Mouse (Mus musculus) hindbrain, postnatal 0 days (tissue): ENCODE results near the gene Sez6l2. TPM values are rescaled to one million over a fixed set of nuclear protein-coding genes. Genes with fewer than 3 reads are reported as not detected.

Experiments used
- ATAC-seq: fragments of 200-750 bp; cut with Nextera tagmentation; 2 replicates; pipeline ENCODE4 v1.8.0; 2017; ENCODE audit warnings: mild to moderate bottlenecking, moderate TSS enrichment, moderate library complexity
- DNase-seq: peaks from one replicate; pipeline ENCODE4 v3.0.0-alpha.2; 2015; ENCODE audit warnings: low spot score
- H3K27ac ChIP-seq: fragments of 300-500 bp; sonication (generic); 2 replicates; pipeline ENCODE4 v1.5.1; 2014; ENCODE audit warnings: mild to moderate bottlenecking
- H3K27me3 ChIP-seq: fragments of 300-500 bp; sonication (generic); 2 replicates; pipeline ENCODE4 v1.6.1; 2014; ENCODE audit warnings: low read length, mixed read lengths; ENCODE audit not compliant: insufficient read depth
- H3K36me3 ChIP-seq: fragments of 300-500 bp; sonication (generic); 2 replicates; pipeline ENCODE4 v1.6.1; 2014; ENCODE audit warnings: low read length, mixed read lengths; ENCODE audit not compliant: insufficient read depth
- H3K4me1 ChIP-seq: fragments of 300-500 bp; sonication (generic); 2 replicates; pipeline ENCODE4 v1.6.1; 2014; ENCODE audit warnings: antibody characterized with exemption, low read length, mixed read lengths; ENCODE audit not compliant: insufficient read depth
- H3K4me2 ChIP-seq: fragments of 300-500 bp; sonication (generic); 2 replicates; pipeline ENCODE4 v1.6.1; 2014; ENCODE audit warnings: low read depth, mild to moderate bottlenecking, low read length, moderate library complexity, mixed read lengths
- H3K4me3 ChIP-seq: fragments of 300-500 bp; sonication (generic); 2 replicates; pipeline ENCODE4 v1.5.1; 2014; ENCODE audit warnings: low read length
- H3K9ac ChIP-seq: fragments of 300-500 bp; sonication (generic); replicated peaks from 2 replicates; pipeline ENCODE4 v1.6.1; 2014; ENCODE audit warnings: mild to moderate bottlenecking, low read length, moderate library complexity, mixed read lengths
- H3K9me3 ChIP-seq: fragments of 300-500 bp; sonication (generic); 2 replicates; pipeline ENCODE4 v1.6.1; 2016; ENCODE audit warnings: low read length, mixed read lengths
- CTCF ChIP-seq: IDR thresholded peaks from 2 replicates; pipeline ENCODE4 v1.5.1; 2016; ENCODE audit warnings: antibody characterized with exemption, control low read depth, low read depth
- WGBS: fragments of 180-500 bp; shearing (Covaris S2); extraction: QIAGEN DNeasy Blood & Tissue Kit; methylation state at CpG from one replicate; pipeline ENCODE4 v1.1.7; 2014; 5-methylcytosine and 5-hydroxymethylcytosine counted together
- polyA plus RNA-seq: library from polyadenylated mRNA; unstranded; fragments of >200 nt; fragmentation: Nextera tagmentation; extraction: Ambion mirVana; gene quantifications from 2 replicates; pipeline ENCODE4 v1.2.1, GENCODE M21; 2015
- total RNA-seq: library from RNA; depleted of rRNA; stranded (reverse); fragments of >200 nt; gene quantifications from 2 replicates; pipeline ENCODE4 v1.2.3, GENCODE M21; 2014

Gene Sez6l2
- total and polyA plus RNA-seq, 2 experiments from 2014 or later, result 66.5 to 253 TPM

GRCm38 (mm10) chr7:126975493-126975892, 25.1 kb downstream of the Sez6l2 start:
- Histone ChIP-seq H3K4me3 (peak overlapping the region; percentile 79), H3K9ac (no peak overlapping the region), H3K36me3 (peaks cover 41% of the 10 kb centered on the region), H3K27me3 (no peaks in the 10 kb centered on the region), H3K9me3 (no peaks in the 10 kb centered on the region), H3K27ac (peak overlapping the region; percentile 98; the same call in 1 of the 2 replicates), H3K4me1 (peaks cover 7% of the 10 kb centered on the region; the same call in 1 of the 2 replicates), H3K4me2 (peak overlapping the region; percentile 88)
- no peak for TF ChIP-seq CTCF
- WGBS, result 10% methylated on average over 8 of the region's 8 CpGs
- no peak; the same call in 1 of the 2 replicates for ATAC-seq
- DNase-seq, result no peak

- H3K4me3 ChIP-seq, result peak within 1 kb of the TSS; percentile 79
- H3K9me3 ChIP-seq, result no peaks in the 10 kb centered on the region
- TF ChIP-seq CTCF, result no peak
- peak within 1 kb of the TSS; percentile 98 for H3K27ac ChIP-seq
- H3K4me2 ChIP-seq, result peak within 1 kb of the TSS; percentile 88
- peaks cover 7% of the 10 kb centered on the region; the same call in 1 of the 2 replicates for H3K4me1 ChIP-seq
- WGBS, result 0% methylated on average over 1 of the region's 1 CpGs
- DNase-seq (no peak), ATAC-seq (no peak)
- no peaks in the 10 kb centered on the region for H3K27me3 ChIP-seq
- H3K36me3 ChIP-seq, result peaks cover 40% of the 10 kb centered on the region
- peak within 1 kb of the TSS; percentile 86 for H3K9ac ChIP-seq
Observed at GRCm38 (mm10) chr7:126975893-126975949, 25.4 kb downstream of the Sez6l2 start, which contains the start of gene Cdipt. Gene Cdipt (plus strand): TSS chr7:126975914.

GRCm38 (mm10) chr7:126975950-126976866, 25.8 kb downstream of the Sez6l2 start, which contains the start of gene Cdiptos:
Gene Cdiptos (minus strand): TSS chr7:126976098.
- peak; percentile 95 for ATAC-seq
- H3K4me1 ChIP-seq, result peaks cover 7% of the 10 kb centered on the region; the same call in 1 of the 2 replicates
- no peaks in the 10 kb centered on the region for H3K27me3 ChIP-seq
- peak within 1 kb of the TSS; percentile 98 for H3K27ac ChIP-seq
- H3K9me3 ChIP-seq, result no peaks in the 10 kb centered on the region
- H3K4me3 ChIP-seq, result peak within 1 kb of the TSS; percentile 79
- peak within 1 kb of the TSS; percentile 86 for H3K9ac ChIP-seq
- DNase-seq, result peak; percentile 98
- 0% methylated on average over 55 of the region's 55 CpGs for WGBS
- peak; percentile 99 for TF ChIP-seq CTCF
- H3K36me3 ChIP-seq, result peaks cover 35% of the 10 kb centered on the region
- peak within 1 kb of the TSS; percentile 88 for H3K4me2 ChIP-seq

GRCm38 (mm10) chr7:126976878-126977459, 26.6 kb downstream of the Sez6l2 start:
- Histone ChIP-seq H3K9ac (peak overlapping the region; percentile 86), H3K27ac (peak overlapping the region; percentile 98), H3K27me3 (no peaks in the 10 kb centered on the region), H3K36me3 (peaks cover 34% of the 10 kb centered on the region), H3K9me3 (no peaks in the 10 kb centered on the region), H3K4me3 (peak overlapping the region; percentile 79), H3K4me2 (peak overlapping the region; percentile 88), H3K4me1 (peaks cover 7% of the 10 kb centered on the region; the same call in 1 of the 2 replicates)
- 28% methylated on average over 14 of the region's 14 CpGs for WGBS
- no peak for ATAC-seq
- no peak for TF ChIP-seq CTCF
- DNase-seq, result no peak

- H3K4me1 ChIP-seq, result peaks cover 7% of the 10 kb centered on the region; the same call in 1 of the 2 replicates
- H3K9ac ChIP-seq, result no peak overlapping the region
- ATAC-seq (no peak), DNase-seq (no peak)
- no peaks in the 10 kb centered on the region for H3K9me3 ChIP-seq
- WGBS, result 92% methylated on average over 6 of the region's 6 CpGs
- H3K4me3 ChIP-seq, result no peak overlapping the region
- H3K4me2 ChIP-seq, result no peak overlapping the region
- peaks cover 28% of the 10 kb centered on the region for H3K36me3 ChIP-seq
- no peak overlapping the region for H3K27ac ChIP-seq
- no peak for TF ChIP-seq CTCF
- no peaks in the 10 kb centered on the region for H3K27me3 ChIP-seq
Observed at GRCm38 (mm10) chr7:126978841-126979240, 28.5 kb downstream of the Sez6l2 start.

- no peak overlapping the region for H3K27ac ChIP-seq
- no peak overlapping the region for H3K4me3 ChIP-seq
- WGBS, result 93% methylated on average over 2 of the region's 2 CpGs
- H3K4me1 ChIP-seq, result peaks cover 7% of the 10 kb centered on the region; the same call in 1 of the 2 replicates
- no peak for TF ChIP-seq CTCF
- no peaks in the 10 kb centered on the region for H3K27me3 ChIP-seq
- H3K9me3 ChIP-seq, result no peaks in the 10 kb centered on the region
- H3K9ac ChIP-seq, result no peak overlapping the region
- no peak overlapping the region for H3K4me2 ChIP-seq
- DNase-seq, result no peak
- peaks cover 28% of the 10 kb centered on the region for H3K36me3 ChIP-seq
- no peak for ATAC-seq
Observed at GRCm38 (mm10) chr7:126981601-126982000, 31.2 kb downstream of the Sez6l2 start.
